Mouse (Mus musculus): ENCODE measurements around the gene Slc6a13. TPM values are rescaled to one million over a fixed set of nuclear protein-coding genes. Genes with fewer than 3 reads are reported as not detected.

Slc6a13 gene
- total RNA-seq (2014; fragmentation: Nextera tagmentation) (5.6 and 5.9 TPM in 2 replicates), total RNA-seq (2017) (2.4 and 3.9 TPM in 2 replicates)

- ATAC-seq (replicated peaks; ENCODE audit: poor library complexity, severe bottlenecking), result no peak
Observed at GRCm38 (mm10) chr6:121299954-121300353, at the start of gene Slc6a13. Slc6a13 (plus strand) TSS chr6:121300227.

GRCm38 (mm10) chr6:121250406-121250805 is 49.6 kb upstream of the Slc6a13 start:
- no peak for ATAC-seq (replicated peaks; ENCODE audit: poor library complexity, severe bottlenecking)

GRCm38 (mm10) chr6:121251256-121251655 is 48.8 kb upstream of the Slc6a13 start:
- ATAC-seq (replicated peaks; ENCODE audit: poor library complexity, severe bottlenecking), result peak; percentile 56

- ATAC-seq (replicated peaks; ENCODE audit: poor library complexity, severe bottlenecking), result peak; percentile 80
Observed at GRCm38 (mm10) chr6:121260548-121260947, 39.5 kb upstream of the Slc6a13 start.

GRCm38 (mm10) chr6:121261233-121261632 is 38.8 kb upstream of the Slc6a13 start:
- ATAC-seq (replicated peaks; ENCODE audit: poor library complexity, severe bottlenecking), result peak; percentile 89

GRCm38 (mm10) chr6:121262004-121262403 is 38.0 kb upstream of the Slc6a13 start:
- no peak for ATAC-seq (replicated peaks; ENCODE audit: poor library complexity, severe bottlenecking)

- no peak for ATAC-seq (replicated peaks; ENCODE audit: poor library complexity, severe bottlenecking)
Observed at GRCm38 (mm10) chr6:121262496-121262895, 37.5 kb upstream of the Slc6a13 start.

GRCm38 (mm10) chr6:121270156-121270555 is 29.9 kb upstream of the Slc6a13 start:
- ATAC-seq (replicated peaks; ENCODE audit: poor library complexity, severe bottlenecking), result no peak

- ATAC-seq (replicated peaks; ENCODE audit: poor library complexity, severe bottlenecking), result no peak
Observed at GRCm38 (mm10) chr6:121271707-121272074, 28.3 kb upstream of the Slc6a13 start.

- ATAC-seq (replicated peaks; ENCODE audit: poor library complexity, severe bottlenecking), result peak; percentile 91
Observed at GRCm38 (mm10) chr6:121272075-121272800, 27.8 kb upstream of the Slc6a13 start.

GRCm38 (mm10) chr6:121274356-121274755 is 25.7 kb upstream of the Slc6a13 start:
- ATAC-seq (replicated peaks; ENCODE audit: poor library complexity, severe bottlenecking), result peak; percentile 31; the same call in 1 of the 2 replicates

- no peak for ATAC-seq (replicated peaks; ENCODE audit: poor library complexity, severe bottlenecking)
Observed at GRCm38 (mm10) chr6:121284132-121284531, 15.9 kb upstream of the Slc6a13 start.

GRCm38 (mm10) chr6:121299317-121299716 is 710 bp upstream of the Slc6a13 start:
- no peak for ATAC-seq (replicated peaks; ENCODE audit: poor library complexity, severe bottlenecking)

GRCm38 (mm10) chr6:121300504-121300903 is 477 bp downstream of the Slc6a13 start:
- no peak for ATAC-seq (replicated peaks; ENCODE audit: poor library complexity, severe bottlenecking)

- no peak for ATAC-seq (replicated peaks; ENCODE audit: poor library complexity, severe bottlenecking)
Observed at GRCm38 (mm10) chr6:121303466-121304220, 3.6 kb downstream of the Slc6a13 start.

GRCm38 (mm10) chr6:121304630-121305029 is 4.6 kb downstream of the Slc6a13 start:
- no peak for ATAC-seq (replicated peaks; ENCODE audit: poor library complexity, severe bottlenecking)

GRCm38 (mm10) chr6:121305571-121305970 is 5.5 kb downstream of the Slc6a13 start:
- ATAC-seq (replicated peaks; ENCODE audit: poor library complexity, severe bottlenecking), result no peak

GRCm38 (mm10) chr6:121310984-121311383 is 11.0 kb downstream of the Slc6a13 start:
- no peak for ATAC-seq (replicated peaks; ENCODE audit: poor library complexity, severe bottlenecking)

- no peak; the same call in 1 of the 2 replicates for ATAC-seq (replicated peaks; ENCODE audit: poor library complexity, severe bottlenecking)
Observed at GRCm38 (mm10) chr6:121319099-121319498, 19.1 kb downstream of the Slc6a13 start.

- ATAC-seq (replicated peaks; ENCODE audit: poor library complexity, severe bottlenecking), result no peak
Observed at GRCm38 (mm10) chr6:121322381-121323110, 22.5 kb downstream of the Slc6a13 start.

GRCm38 (mm10) chr6:121325298-121325697 is 25.3 kb downstream of the Slc6a13 start:
- ATAC-seq (replicated peaks; ENCODE audit: poor library complexity, severe bottlenecking), result no peak

Measured in granulocyte monocyte progenitor cell, adult 5-6 weeks (primary cell).